Mouse (Mus musculus) megakaryocyte, embryonic 14.5 days (primary cell): ENCODE data around the gene Slc2a6.

Experiments used
- FLI1 ChIP-seq: IDR thresholded peaks from 2 replicates; pipeline ENCODE4 v1.6.1; 2012; ENCODE audit warnings: low read length, inconsistent platforms, mixed read lengths
- GATA1 ChIP-seq: IDR thresholded peaks from 3 replicates; pipeline ENCODE4 v1.6.1; 2012; ENCODE audit warnings: mixed read lengths, low read length, inconsistent platforms, borderline replicate concordance

DNA sequence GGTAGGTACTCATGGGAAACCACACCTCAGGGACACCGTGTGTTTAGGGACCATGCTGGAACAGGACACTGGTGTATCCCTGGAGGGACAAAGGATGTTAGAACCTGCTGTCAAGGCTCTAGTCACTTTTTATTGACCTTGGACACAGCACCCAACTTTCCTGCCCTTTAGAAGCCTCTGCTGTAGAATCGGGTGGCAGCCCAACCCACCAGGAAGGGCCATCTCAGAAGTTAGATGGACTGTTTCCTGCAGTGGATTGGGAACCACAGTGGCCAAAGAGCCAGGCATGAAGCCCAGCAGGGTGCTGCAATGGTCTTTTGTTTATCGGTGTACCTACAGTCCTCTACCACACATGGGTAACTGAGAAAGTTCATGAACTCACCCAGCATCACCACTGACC is 16.8 kb upstream of the Slc2a6 start:
- TF ChIP-seq GATA1, result no peak
- no peak for TF ChIP-seq FLI1
